Mouse (Mus musculus) embryonic facial prominence, embryonic 11.5 days (tissue): ENCODE measurements around the gene Mgat4a. TPM values are rescaled to one million over a fixed set of nuclear protein-coding genes. Genes with fewer than 3 reads are reported as not detected.

Experiments used
- ATAC-seq: fragments of 200-750 bp; cut with Nextera tagmentation; replicated peaks from 2 replicates; pipeline ENCODE4 v1.8.0; 2017; ENCODE audit warnings: low read depth; ENCODE audit not compliant: insufficient number of reproducible peaks, low FRiP score, low TSS enrichment
- DNase-seq: peaks from one replicate; pipeline ENCODE4 v3.0.0-alpha.2; 2015; ENCODE audit warnings: low spot score
- H3K27ac ChIP-seq: fragments of 300-500 bp; sonication (generic); replicated peaks from 2 replicates; pipeline ENCODE4 v1.5.1; 2014; ENCODE audit warnings: mild to moderate bottlenecking, low read depth, low read length, control low read depth
- H3K27me3 ChIP-seq: fragments of 300-500 bp; sonication (generic); 2 replicates; pipeline ENCODE4 v1.6.1; 2014; ENCODE audit warnings: mild to moderate bottlenecking, low read length, moderate library complexity, mixed read lengths; ENCODE audit not compliant: control insufficient read depth, insufficient read depth
- H3K36me3 ChIP-seq: fragments of 300-500 bp; sonication (generic); replicated peaks from 2 replicates; pipeline ENCODE4 v1.6.1; 2014; ENCODE audit warnings: low read depth, mild to moderate bottlenecking, low read length, moderate library complexity, mixed read lengths; ENCODE audit not compliant: control insufficient read depth, insufficient read depth
- H3K4me1 ChIP-seq: fragments of 300-500 bp; sonication (generic); 2 replicates; pipeline ENCODE4 v1.6.1; 2014; ENCODE audit warnings: low read length, mixed read lengths; ENCODE audit not compliant: control insufficient read depth, insufficient read depth
- H3K4me2 ChIP-seq: fragments of 300-500 bp; sonication (generic); 2 replicates; pipeline ENCODE4 v1.6.1; 2014; ENCODE audit warnings: low read depth, mild to moderate bottlenecking, control low read depth, low read length, moderate library complexity
- H3K4me3 ChIP-seq: fragments of 300-500 bp; sonication (generic); 2 replicates; pipeline ENCODE4 v1.5.1; 2014; ENCODE audit warnings: low read depth, low read length, control low read depth
- H3K9ac ChIP-seq: fragments of 300-500 bp; sonication (generic); replicated peaks from 2 replicates; pipeline ENCODE4 v1.6.1; 2014; ENCODE audit warnings: mild to moderate bottlenecking, control low read depth, low read length
- H3K9me3 ChIP-seq: fragments of 300-500 bp; sonication (generic); replicated peaks from 2 replicates; pipeline ENCODE4 v1.6.1; 2016; ENCODE audit warnings: mild to moderate bottlenecking, low read length, inconsistent platforms, mixed read lengths; ENCODE audit not compliant: control insufficient read depth
- WGBS: fragments of 180-500 bp; shearing (Covaris S2); extraction: QIAGEN DNeasy Blood & Tissue Kit; methylation state at CpG from one replicate; pipeline ENCODE4 v1.1.7; 2014; 5-methylcytosine and 5-hydroxymethylcytosine counted together
- polyA plus RNA-seq: library from polyadenylated mRNA; unstranded; fragments of >200 nt; fragmentation: Nextera tagmentation; extraction: Ambion mirVana; gene quantifications from 2 replicates; pipeline ENCODE4 v1.2.1, GENCODE M21; 2014

Mgat4a gene
- polyA plus RNA-seq, 1 experiment from 2014 or later: 4.3 TPM

DNA sequence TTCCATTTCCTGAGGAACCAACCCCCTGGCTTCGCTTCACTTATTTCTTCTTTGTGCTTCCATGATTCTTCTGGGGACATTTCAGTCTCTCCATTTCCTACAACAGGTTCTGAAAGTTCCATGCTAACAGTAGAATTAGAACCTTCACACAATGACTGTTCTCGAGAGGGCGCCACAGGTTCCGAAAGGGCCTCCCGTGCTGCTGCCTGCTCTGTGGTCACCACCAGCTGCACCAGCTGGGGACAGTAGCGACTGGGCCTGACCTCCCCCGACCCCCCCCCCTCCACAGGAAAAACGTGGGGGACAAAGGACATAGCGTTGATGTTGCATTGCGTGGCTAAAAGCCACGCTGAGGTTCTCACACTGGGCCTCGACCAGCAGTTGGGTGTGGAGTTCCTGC lies 52.3 kb downstream of the Mgat4a start:
- Histone ChIP-seq H3K4me1 (no peaks in the 10 kb centered on the region), H3K4me2 (no peak overlapping the region), H3K27me3 (no peaks in the 10 kb centered on the region), H3K9me3 (no peaks in the 10 kb centered on the region), H3K9ac (no peak overlapping the region), H3K27ac (no peak overlapping the region), H3K4me3 (no peak overlapping the region), H3K36me3 (no peaks in the 10 kb centered on the region)
- WGBS: 86% methylated on average over 12 of the region's 12 CpGs
- DNase-seq: no peak
- no peak for ATAC-seq

DNA sequence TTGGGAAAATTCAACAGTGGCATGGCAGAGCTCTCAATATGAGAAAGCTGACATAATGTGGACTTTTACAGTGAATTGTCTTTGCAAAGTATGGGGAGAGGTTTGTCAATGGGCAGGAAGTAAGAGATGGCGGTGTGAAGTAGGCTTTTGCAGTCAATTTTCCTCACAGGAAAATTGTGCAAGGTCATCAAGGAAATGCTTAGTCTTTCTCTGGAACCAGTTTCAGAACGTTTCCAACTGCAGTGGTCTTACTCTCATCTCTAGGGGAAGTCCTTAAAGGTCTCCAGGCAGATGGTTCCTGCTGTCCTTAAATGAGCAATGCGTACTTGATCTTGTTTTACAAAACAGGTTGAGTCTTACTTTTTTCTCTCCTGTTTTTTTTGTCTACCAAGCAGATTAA lies 53.8 kb downstream of the Mgat4a start:
- DNase-seq (no peak), ATAC-seq (no peak)
- Histone ChIP-seq H3K27ac (no peak overlapping the region), H3K9ac (no peak overlapping the region), H3K36me3 (no peaks in the 10 kb centered on the region), H3K27me3 (no peaks in the 10 kb centered on the region), H3K9me3 (no peaks in the 10 kb centered on the region), H3K4me3 (no peak overlapping the region), H3K4me1 (no peaks in the 10 kb centered on the region), H3K4me2 (no peak overlapping the region)
- 88% methylated on average over 3 of the region's 3 CpGs for WGBS

DNA sequence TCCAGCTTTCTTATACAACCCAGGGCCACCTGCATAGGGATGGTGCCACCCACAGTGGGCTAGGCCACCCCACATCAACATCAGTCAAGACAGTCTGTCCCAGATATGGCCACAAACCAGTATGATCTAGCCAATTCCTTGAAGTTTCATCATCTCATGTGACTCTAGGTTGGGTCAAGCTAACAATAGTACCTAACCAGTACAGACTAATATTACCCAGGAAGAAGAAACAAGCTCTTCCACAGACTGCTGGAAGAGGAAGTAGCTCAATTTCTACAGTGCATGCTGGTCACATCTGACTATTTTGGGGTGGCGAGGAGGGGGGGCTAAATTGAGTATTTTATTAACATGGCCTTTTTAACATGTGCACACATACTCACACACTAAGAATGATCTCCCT lies 54.4 kb downstream of the Mgat4a start:
- no peaks in the 10 kb centered on the region for H3K27me3 ChIP-seq
- ATAC-seq (no peak), DNase-seq (no peak)
- 87% methylated on average over 1 of the region's 1 CpGs for WGBS
- no peaks in the 10 kb centered on the region for H3K4me1 ChIP-seq
- no peaks in the 10 kb centered on the region for H3K9me3 ChIP-seq
- no peak overlapping the region for H3K9ac ChIP-seq
- H3K36me3 ChIP-seq: no peaks in the 10 kb centered on the region
- H3K4me2 ChIP-seq: no peak overlapping the region
- H3K27ac ChIP-seq: no peak overlapping the region
- H3K4me3 ChIP-seq: no peak overlapping the region

DNA sequence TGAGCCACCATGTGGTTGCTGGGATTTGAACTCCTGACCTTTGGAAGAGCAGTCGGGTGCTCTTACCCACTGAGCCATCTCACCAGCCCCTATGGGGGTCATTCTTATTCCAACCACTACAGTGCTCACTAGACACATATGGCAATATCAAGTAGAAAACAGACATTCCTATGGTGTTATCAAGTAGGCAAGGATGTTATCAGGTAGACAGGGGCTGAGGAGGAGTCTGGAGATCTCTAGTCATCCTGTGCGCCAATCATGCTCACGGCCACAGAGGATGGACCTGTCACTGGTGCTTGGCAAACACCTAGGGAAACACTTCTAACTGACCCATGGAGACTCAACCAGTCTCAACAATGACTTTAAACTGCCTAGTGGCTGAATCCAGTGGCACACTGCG lies 56.2 kb downstream of the Mgat4a start:
- DNase-seq: no peak
- no peaks in the 10 kb centered on the region for H3K4me1 ChIP-seq
- no peak overlapping the region for H3K4me2 ChIP-seq
- H3K36me3 ChIP-seq: no peaks in the 10 kb centered on the region
- H3K27ac ChIP-seq: no peak overlapping the region
- no peaks in the 10 kb centered on the region for H3K27me3 ChIP-seq
- H3K9ac ChIP-seq: no peak overlapping the region
- 95% methylated on average over 4 of the region's 4 CpGs for WGBS
- no peaks in the 10 kb centered on the region for H3K9me3 ChIP-seq
- H3K4me3 ChIP-seq: no peak overlapping the region
- no peak for ATAC-seq

DNA sequence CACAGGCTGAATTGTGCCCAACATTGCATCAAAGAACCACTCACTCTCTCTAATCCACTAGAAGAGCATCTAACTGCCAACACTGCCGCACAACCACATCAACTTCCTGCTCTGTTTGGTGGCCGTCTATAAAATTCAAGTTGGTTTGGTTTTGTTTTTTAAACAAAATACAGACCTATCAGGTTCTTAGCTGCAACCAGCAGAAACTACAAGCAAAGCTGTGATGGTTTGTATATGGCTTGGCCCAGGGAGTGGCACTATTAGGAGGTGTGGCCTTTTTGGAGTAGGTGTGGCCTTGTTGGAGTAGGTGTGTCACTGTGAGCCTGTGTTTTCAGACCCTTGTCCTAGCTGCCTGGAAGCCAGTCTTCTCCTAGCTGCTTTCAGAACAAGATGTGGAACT lies 59.5 kb downstream of the Mgat4a start:
- WGBS: 94% methylated on average over 2 of the region's 2 CpGs
- ATAC-seq: no peak
- no peaks in the 10 kb centered on the region for H3K27me3 ChIP-seq

DNA sequence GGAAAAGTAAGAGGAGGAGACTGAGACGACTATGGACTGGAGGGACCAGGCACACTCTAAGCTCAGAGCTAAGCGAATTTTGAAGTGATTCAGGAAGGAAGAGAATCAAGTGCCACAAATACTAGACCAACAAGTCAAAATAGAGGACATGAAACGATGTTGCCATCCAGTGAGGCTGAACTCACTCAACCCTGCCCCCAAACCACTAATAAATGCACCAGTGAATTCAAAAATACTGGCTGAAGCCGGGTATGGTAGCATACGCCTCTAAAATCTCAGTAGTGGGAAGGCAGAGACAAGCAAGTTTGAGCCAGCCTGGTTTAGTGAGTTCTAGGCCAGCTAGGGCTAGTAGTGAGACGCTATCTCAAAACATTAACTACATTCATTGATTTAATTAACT lies 60.1 kb downstream of the Mgat4a start:
- Histone ChIP-seq H3K4me1 (no peaks in the 10 kb centered on the region), H3K36me3 (no peaks in the 10 kb centered on the region), H3K27me3 (no peaks in the 10 kb centered on the region), H3K9me3 (no peaks in the 10 kb centered on the region), H3K9ac (no peak overlapping the region), H3K4me3 (no peak overlapping the region), H3K27ac (no peak overlapping the region), H3K4me2 (no peak overlapping the region)
- WGBS: 84% methylated on average over 6 of the region's 6 CpGs
- DNase-seq (no peak), ATAC-seq (no peak)

More for the DNA sequence above, 59.5 kb downstream of the Mgat4a start:
- no peak overlapping the region for H3K9ac ChIP-seq
- no peak for DNase-seq
- no peaks in the 10 kb centered on the region for H3K36me3 ChIP-seq
- no peak overlapping the region for H3K27ac ChIP-seq
- no peaks in the 10 kb centered on the region for H3K9me3 ChIP-seq
- no peak overlapping the region for H3K4me2 ChIP-seq
- H3K4me1 ChIP-seq: no peaks in the 10 kb centered on the region
- no peak overlapping the region for H3K4me3 ChIP-seq

DNA sequence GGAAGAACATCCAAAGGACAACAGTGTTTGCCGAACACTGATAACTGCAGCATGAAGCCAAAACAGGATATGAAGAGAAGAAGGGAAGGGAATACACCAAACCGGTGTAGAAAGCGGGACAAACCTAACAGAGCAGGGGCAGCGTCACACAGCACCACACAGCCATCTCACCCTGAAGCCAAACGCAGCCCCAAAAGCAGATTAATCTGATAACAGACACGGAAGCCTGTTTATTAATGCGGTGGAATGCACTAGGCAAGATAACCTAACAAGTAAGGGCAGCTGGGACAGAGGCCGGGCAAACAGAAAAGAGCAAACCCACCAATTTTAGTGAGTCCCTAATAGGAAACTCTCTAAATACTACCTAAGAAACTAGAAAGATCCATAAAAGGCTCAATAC lies 61.1 kb downstream of the Mgat4a start:
- no peak overlapping the region for H3K9ac ChIP-seq
- ATAC-seq (no peak), DNase-seq (no peak)
- WGBS: 77% methylated on average over 8 of the region's 8 CpGs
- H3K4me3 ChIP-seq: no peak overlapping the region
- no peaks in the 10 kb centered on the region for H3K36me3 ChIP-seq
- H3K9me3 ChIP-seq: no peaks in the 10 kb centered on the region
- no peaks in the 10 kb centered on the region for H3K4me1 ChIP-seq
- no peaks in the 10 kb centered on the region for H3K27me3 ChIP-seq
- H3K4me2 ChIP-seq: no peak overlapping the region
- no peak overlapping the region for H3K27ac ChIP-seq

DNA sequence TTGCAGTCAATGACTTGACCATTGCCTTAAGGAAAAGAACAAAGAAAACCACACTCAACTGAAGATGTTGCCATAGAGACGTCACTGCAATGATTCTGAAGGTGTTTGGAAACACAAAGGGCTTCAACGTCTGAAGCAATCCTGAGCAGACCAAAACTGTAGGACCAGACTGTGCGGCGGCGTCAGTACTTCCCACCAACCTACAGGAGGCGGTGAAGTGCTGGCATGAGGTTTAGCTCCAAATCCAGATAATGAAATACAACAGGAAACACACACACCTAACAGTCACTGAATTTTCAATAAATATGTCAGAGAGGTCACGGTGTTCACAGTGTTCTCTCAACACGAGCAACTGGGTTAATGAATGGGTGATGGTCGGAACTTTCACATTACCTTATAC lies 61.7 kb downstream of the Mgat4a start:
- DNase-seq: no peak
- 77% methylated on average over 9 of the region's 9 CpGs for WGBS
- no peaks in the 10 kb centered on the region for H3K36me3 ChIP-seq

More for the DNA sequence above, 61.7 kb downstream of the Mgat4a start:
- Histone ChIP-seq H3K9ac (no peak overlapping the region), H3K9me3 (no peaks in the 10 kb centered on the region), H3K27me3 (no peaks in the 10 kb centered on the region), H3K4me1 (no peaks in the 10 kb centered on the region), H3K27ac (no peak overlapping the region), H3K4me2 (no peak overlapping the region), H3K4me3 (no peak overlapping the region)
- ATAC-seq: no peak
